Mouse (Mus musculus) right cerebral cortex, adult 2 months (tissue): ENCODE results near the gene Psd4.

Source experiments
- DNase-seq, 2 experiments: peaks; one replicate each; pipeline ENCODE4 v3.0.0; 2021 to 2022; ENCODE audit warnings: low spot score in 2 of 2

Psd4 gene

GRCm38 (mm10) chr2:24386158-24386963, 19.0 kb downstream of the Psd4 start:
- no peak for DNase-seq

- no peak for DNase-seq
Measured at GRCm38 (mm10) chr2:24386964-24387320, 19.6 kb downstream of the Psd4 start.

- DNase-seq: peak; percentile 33 to 34
Measured at GRCm38 (mm10) chr2:24387361-24388283, 20.2 kb downstream of the Psd4 start.

GRCm38 (mm10) chr2:24393251-24393650, 25.9 kb downstream of the Psd4 start:
- DNase-seq: no peak

- no peak for DNase-seq
Measured at GRCm38 (mm10) chr2:24397115-24397514, 29.7 kb downstream of the Psd4 start.

GRCm38 (mm10) chr2:24400711-24401110, 33.3 kb downstream of the Psd4 start:
- no peak for DNase-seq

- DNase-seq: peak; percentile 54 to 60
Measured at GRCm38 (mm10) chr2:24405345-24406012, 38.1 kb downstream of the Psd4 start.

- DNase-seq: no peak
Measured at GRCm38 (mm10) chr2:24407701-24408485, 40.5 kb downstream of the Psd4 start.

- peak; percentile 61 to 81 for DNase-seq
Measured at GRCm38 (mm10) chr2:24409166-24409565, 41.8 kb downstream of the Psd4 start.

GRCm38 (mm10) chr2:24413172-24413571, 45.8 kb downstream of the Psd4 start:
- DNase-seq: no peak

GRCm38 (mm10) chr2:24413677-24414076, 46.3 kb downstream of the Psd4 start:
- DNase-seq: no peak

GRCm38 (mm10) chr2:24416668-24417067, 49.3 kb downstream of the Psd4 start:
- DNase-seq: no peak

GRCm38 (mm10) chr2:24417106-24417505, 49.7 kb downstream of the Psd4 start:
- DNase-seq: no peak

GRCm38 (mm10) chr2:24417564-24417963, 50.2 kb downstream of the Psd4 start:
- DNase-seq: no peak

- DNase-seq: no peak
Measured at GRCm38 (mm10) chr2:24421211-24421863, 54.0 kb downstream of the Psd4 start.

- DNase-seq: no peak
Measured at GRCm38 (mm10) chr2:24422815-24423214, 55.4 kb downstream of the Psd4 start.

- DNase-seq: no peak
Measured at GRCm38 (mm10) chr2:24425630-24426029, 58.2 kb downstream of the Psd4 start.

- no peak for DNase-seq
Measured at GRCm38 (mm10) chr2:24427866-24428675, 60.7 kb downstream of the Psd4 start.

- DNase-seq: no peak
Measured at GRCm38 (mm10) chr2:24429806-24430205, 62.4 kb downstream of the Psd4 start.

GRCm38 (mm10) chr2:24434670-24435069, 67.3 kb downstream of the Psd4 start:
- DNase-seq: no peak
